Mouse (Mus musculus): ENCODE measurements at regions not wholly inside any gene's neighbourhood (a gene's known extent, or its start where the extent isn't known, plus 50 kb on each side); places are given as distances from the start of the nearest gene placed in this dataset.

GRCm38 (mm10) chr15:24911866-24912265, 501.7 kb downstream of the Basp1 start:
- no peak for ATAC-seq (ENCODE audit: low FRiP score, low TSS enrichment)
- 87% methylated on average over 1 of the region's 1 CpGs for WGBS
- no peak for DNase-seq
- Histone ChIP-seq H3K4me3 (replicated peaks; ENCODE audit: low read depth, low read length) (no peak overlapping the region), H3K27ac (replicated peaks; ENCODE audit: low read depth, low read length) (no peak overlapping the region), H3K9me3 (ENCODE audit: control insufficient read depth, low read length) (no peaks in the 10 kb centered on the region), H3K4me1 (ENCODE audit: control insufficient read depth, insufficient read depth, low read length) (no peaks in the 10 kb centered on the region), H3K9ac (replicated peaks; ENCODE audit: low read length) (no peak overlapping the region), H3K4me2 (ENCODE audit: low read length) (no peak overlapping the region), H3K36me3 (ENCODE audit: control insufficient read depth, insufficient read depth, low read length) (no peaks in the 10 kb centered on the region), H3K27me3 (ENCODE audit: control insufficient read depth, insufficient read depth, low read length) (no peaks in the 10 kb centered on the region)

GRCm38 (mm10) chr15:24911466-24911865, 502.1 kb downstream of the Basp1 start:
- Histone ChIP-seq H3K27me3 (ENCODE audit: control insufficient read depth, insufficient read depth, low read length) (no peaks in the 10 kb centered on the region), H3K4me3 (replicated peaks; ENCODE audit: low read depth, low read length) (no peak overlapping the region), H3K27ac (replicated peaks; ENCODE audit: low read depth, low read length) (no peak overlapping the region), H3K9ac (replicated peaks; ENCODE audit: low read length) (no peak overlapping the region), H3K4me1 (ENCODE audit: control insufficient read depth, insufficient read depth, low read length) (no peaks in the 10 kb centered on the region), H3K4me2 (ENCODE audit: low read length) (no peak overlapping the region), H3K9me3 (ENCODE audit: control insufficient read depth, low read length) (no peaks in the 10 kb centered on the region), H3K36me3 (ENCODE audit: control insufficient read depth, insufficient read depth, low read length) (no peaks in the 10 kb centered on the region)
- WGBS, result 35% methylated on average over 1 of the region's 1 CpGs
- peak; percentile 46 for DNase-seq
- ATAC-seq (ENCODE audit: low FRiP score, low TSS enrichment), result no peak

GRCm38 (mm10) chr15:24906957-24907356, 506.6 kb downstream of the Basp1 start:
- no peaks in the 10 kb centered on the region for H3K9me3 ChIP-seq (ENCODE audit: control insufficient read depth, low read length)
- ATAC-seq (ENCODE audit: low FRiP score, low TSS enrichment) (no peak), DNase-seq (no peak)
- no peaks in the 10 kb centered on the region for H3K36me3 ChIP-seq (ENCODE audit: control insufficient read depth, insufficient read depth, low read length)
- no peaks in the 10 kb centered on the region for H3K27me3 ChIP-seq (ENCODE audit: control insufficient read depth, insufficient read depth, low read length)
- no peak overlapping the region for H3K4me2 ChIP-seq (ENCODE audit: low read length)
- no peaks in the 10 kb centered on the region for H3K4me1 ChIP-seq (ENCODE audit: control insufficient read depth, insufficient read depth, low read length)
- H3K4me3 ChIP-seq (replicated peaks; ENCODE audit: low read depth, low read length), result no peak overlapping the region
- H3K9ac ChIP-seq (replicated peaks; ENCODE audit: low read length), result no peak overlapping the region
- 80% methylated on average over 4 of the region's 4 CpGs for WGBS
- H3K27ac ChIP-seq (replicated peaks; ENCODE audit: low read depth, low read length), result no peak overlapping the region

- peak; percentile 58 for DNase-seq
- H3K9me3 ChIP-seq (ENCODE audit: control insufficient read depth, low read length), result no peaks in the 10 kb centered on the region
- peaks cover 16% of the 10 kb centered on the region for H3K4me1 ChIP-seq (ENCODE audit: control insufficient read depth, insufficient read depth, low read length)
- H3K9ac ChIP-seq (replicated peaks; ENCODE audit: low read length), result no peak overlapping the region
- ATAC-seq (ENCODE audit: low FRiP score, low TSS enrichment), result no peak
- H3K27ac ChIP-seq (replicated peaks; ENCODE audit: low read depth, low read length), result peak overlapping the region; percentile 63
- H3K27me3 ChIP-seq (ENCODE audit: control insufficient read depth, insufficient read depth, low read length), result no peaks in the 10 kb centered on the region
- WGBS, result 13% methylated on average over 1 of the region's 1 CpGs
- H3K4me2 ChIP-seq (ENCODE audit: low read length), result no peak overlapping the region
- H3K4me3 ChIP-seq (replicated peaks; ENCODE audit: low read depth, low read length), result no peak overlapping the region
- H3K36me3 ChIP-seq (ENCODE audit: control insufficient read depth, insufficient read depth, low read length), result no peaks in the 10 kb centered on the region
These were observed 534.7 kb downstream of the Basp1 start for GRCm38 (mm10) chr15:24878846-24879245.

- no peak overlapping the region for H3K9ac ChIP-seq (replicated peaks; ENCODE audit: low read length)
- H3K27ac ChIP-seq (replicated peaks; ENCODE audit: low read depth, low read length), result peak overlapping the region; percentile 87
- H3K4me1 ChIP-seq (ENCODE audit: control insufficient read depth, insufficient read depth, low read length), result peaks cover 16% of the 10 kb centered on the region
- DNase-seq (peak; percentile 82), ATAC-seq (ENCODE audit: low FRiP score, low TSS enrichment) (peak; percentile 67; the same call in 1 of the 2 replicates)
- H3K4me3 ChIP-seq (replicated peaks; ENCODE audit: low read depth, low read length), result no peak overlapping the region
- no peaks in the 10 kb centered on the region for H3K27me3 ChIP-seq (ENCODE audit: control insufficient read depth, insufficient read depth, low read length)
- peak overlapping the region; percentile 31 for H3K4me2 ChIP-seq (ENCODE audit: low read length)
- no peaks in the 10 kb centered on the region for H3K36me3 ChIP-seq (ENCODE audit: control insufficient read depth, insufficient read depth, low read length)
- H3K9me3 ChIP-seq (ENCODE audit: control insufficient read depth, low read length), result no peaks in the 10 kb centered on the region
- 29% methylated on average over 6 of the region's 6 CpGs for WGBS
These were observed 535.6 kb downstream of the Basp1 start for GRCm38 (mm10) chr15:24877711-24878598.

GRCm38 (mm10) chr15:24876157-24876731, 537.3 kb downstream of the Basp1 start:
- Histone ChIP-seq H3K9me3 (ENCODE audit: control insufficient read depth, low read length) (no peaks in the 10 kb centered on the region), H3K4me2 (ENCODE audit: low read length) (no peak overlapping the region), H3K4me1 (ENCODE audit: control insufficient read depth, insufficient read depth, low read length) (peaks cover 16% of the 10 kb centered on the region), H3K36me3 (ENCODE audit: control insufficient read depth, insufficient read depth, low read length) (no peaks in the 10 kb centered on the region), H3K27ac (replicated peaks; ENCODE audit: low read depth, low read length) (peak overlapping the region; percentile 45), H3K9ac (replicated peaks; ENCODE audit: low read length) (no peak overlapping the region), H3K27me3 (ENCODE audit: control insufficient read depth, insufficient read depth, low read length) (no peaks in the 10 kb centered on the region), H3K4me3 (replicated peaks; ENCODE audit: low read depth, low read length) (no peak overlapping the region)
- WGBS, result 62% methylated on average over 5 of the region's 5 CpGs
- DNase-seq, result peak; percentile 39
- no peak for ATAC-seq (ENCODE audit: low FRiP score, low TSS enrichment)

- no peak for ATAC-seq (ENCODE audit: low FRiP score, low TSS enrichment)
- no peak overlapping the region for H3K27ac ChIP-seq (replicated peaks; ENCODE audit: low read depth, low read length)
- H3K9me3 ChIP-seq (ENCODE audit: control insufficient read depth, low read length), result no peaks in the 10 kb centered on the region
These were observed 573.3 kb downstream of the Basp1 start for GRCm38 (mm10) chr15:24840271-24840670.

GRCm38 (mm10) chr15:24838390-24838789, 575.2 kb downstream of the Basp1 start:
- 89% methylated on average over 7 of the region's 7 CpGs for WGBS
- H3K36me3 ChIP-seq (ENCODE audit: control insufficient read depth, insufficient read depth, low read length), result no peaks in the 10 kb centered on the region
- H3K4me1 ChIP-seq (ENCODE audit: control insufficient read depth, insufficient read depth, low read length), result no peaks in the 10 kb centered on the region
- H3K27ac ChIP-seq (replicated peaks; ENCODE audit: low read depth, low read length), result no peak overlapping the region
- H3K9me3 ChIP-seq (ENCODE audit: control insufficient read depth, low read length), result no peaks in the 10 kb centered on the region
- no peak for ATAC-seq (ENCODE audit: low FRiP score, low TSS enrichment)
- H3K4me3 ChIP-seq (replicated peaks; ENCODE audit: low read depth, low read length), result no peak overlapping the region
- H3K9ac ChIP-seq (replicated peaks; ENCODE audit: low read length), result no peak overlapping the region
- DNase-seq, result no peak
- H3K27me3 ChIP-seq (ENCODE audit: control insufficient read depth, insufficient read depth, low read length), result no peaks in the 10 kb centered on the region
- no peak overlapping the region for H3K4me2 ChIP-seq (ENCODE audit: low read length)

More at GRCm38 (mm10) chr15:24840271-24840670, 573.3 kb downstream of the Basp1 start:
- no peak for DNase-seq
- H3K4me1 ChIP-seq (ENCODE audit: control insufficient read depth, insufficient read depth, low read length), result no peaks in the 10 kb centered on the region
- 87% methylated on average over 2 of the region's 2 CpGs for WGBS
- no peaks in the 10 kb centered on the region for H3K36me3 ChIP-seq (ENCODE audit: control insufficient read depth, insufficient read depth, low read length)
- H3K4me2 ChIP-seq (ENCODE audit: low read length), result no peak overlapping the region
- no peak overlapping the region for H3K9ac ChIP-seq (replicated peaks; ENCODE audit: low read length)
- no peaks in the 10 kb centered on the region for H3K27me3 ChIP-seq (ENCODE audit: control insufficient read depth, insufficient read depth, low read length)
- H3K4me3 ChIP-seq (replicated peaks; ENCODE audit: low read depth, low read length), result no peak overlapping the region

- Histone ChIP-seq H3K4me1 (ENCODE audit: control insufficient read depth, insufficient read depth, low read length) (no peaks in the 10 kb centered on the region), H3K4me2 (ENCODE audit: low read length) (no peak overlapping the region), H3K9ac (replicated peaks; ENCODE audit: low read length) (no peak overlapping the region), H3K27ac (replicated peaks; ENCODE audit: low read depth, low read length) (no peak overlapping the region), H3K36me3 (ENCODE audit: control insufficient read depth, insufficient read depth, low read length) (no peaks in the 10 kb centered on the region), H3K27me3 (ENCODE audit: control insufficient read depth, insufficient read depth, low read length) (no peaks in the 10 kb centered on the region), H3K4me3 (replicated peaks; ENCODE audit: low read depth, low read length) (no peak overlapping the region), H3K9me3 (ENCODE audit: control insufficient read depth, low read length) (no peaks in the 10 kb centered on the region)
- DNase-seq (no peak), ATAC-seq (ENCODE audit: low FRiP score, low TSS enrichment) (no peak)
- 94% methylated on average over 1 of the region's 1 CpGs for WGBS
These were observed 585.7 kb downstream of the Basp1 start for GRCm38 (mm10) chr15:24827881-24828280.
